Mouse (Mus musculus) forebrain, postnatal 0 days (tissue): ENCODE results near the gene Pus10. TPM values are rescaled to one million over a fixed set of nuclear protein-coding genes. Genes with fewer than 3 reads are reported as not detected.
"Not testable (repeated sequence)": the region's sequence is repeated elsewhere in the genome, so short reads cannot be mapped to it uniquely, and the experiment has no call there.

Experiments used
- ATAC-seq: fragments of 200-750 bp; cut with Nextera tagmentation; 2 replicates; pipeline ENCODE4 v1.8.0; 2017; ENCODE audit warnings: mild to moderate bottlenecking, moderate library complexity
- DNase-seq: peaks from one replicate; pipeline ENCODE4 v3.0.0-alpha.2; 2015
- H3K27ac ChIP-seq: fragments of 300-500 bp; sonication (generic); 2 replicates; pipeline ENCODE4 v1.5.1; 2014; ENCODE audit warnings: low read depth, mild to moderate bottlenecking, antibody characterized with exemption, low read length, moderate library complexity, mixed read lengths
- H3K27me3 ChIP-seq: fragments of 300-500 bp; sonication (generic); 2 replicates; pipeline ENCODE4 v1.6.1; 2014; ENCODE audit warnings: mild to moderate bottlenecking, low read length, mixed read lengths; ENCODE audit not compliant: insufficient read depth
- H3K36me3 ChIP-seq: fragments of 300-500 bp; sonication (generic); 2 replicates; pipeline ENCODE4 v1.6.1; 2014; ENCODE audit warnings: mild to moderate bottlenecking, moderate library complexity; ENCODE audit not compliant: insufficient read depth
- H3K4me1 ChIP-seq: fragments of 300-500 bp; sonication (generic); 2 replicates; pipeline ENCODE4 v1.6.1; 2014; ENCODE audit warnings: antibody characterized with exemption; ENCODE audit not compliant: insufficient read depth
- H3K4me2 ChIP-seq: fragments of 300-500 bp; sonication (generic); 2 replicates; pipeline ENCODE4 v1.6.1; 2014; ENCODE audit warnings: low read depth, mild to moderate bottlenecking, moderate library complexity
- H3K4me3 ChIP-seq: fragments of 300-500 bp; sonication (generic); 2 replicates; pipeline ENCODE4 v1.5.1; 2014; ENCODE audit warnings: low read depth, low read length, mixed read lengths
- H3K9ac ChIP-seq: fragments of 300-500 bp; sonication (generic); 2 replicates; pipeline ENCODE4 v1.6.1; 2014; ENCODE audit warnings: mild to moderate bottlenecking
- H3K9me3 ChIP-seq: fragments of 300-500 bp; sonication (generic); 2 replicates; pipeline ENCODE4 v1.6.1; 2016; ENCODE audit warnings: low read length
- CTCF ChIP-seq: sonication (generic); IDR thresholded peaks from 2 replicates; pipeline ENCODE4 v1.5.1; 2016; ENCODE audit warnings: antibody characterized with exemption, control low read depth, low read depth
- WGBS: fragments of 180-500 bp; shearing (Covaris S2); extraction: QIAGEN DNeasy Blood & Tissue Kit; methylation state at CpG from one replicate; pipeline ENCODE4 v1.1.7; 2014; 5-methylcytosine and 5-hydroxymethylcytosine counted together
- polyA plus RNA-seq: library from polyadenylated mRNA; unstranded; fragments of >200 nt; fragmentation: Nextera tagmentation; extraction: Ambion mirVana; gene quantifications from 2 replicates; pipeline ENCODE4 v1.2.1, GENCODE M21; 2015
- total RNA-seq: library from RNA; depleted of rRNA; stranded (reverse); fragments of >200 nt; gene quantifications from 2 replicates; pipeline ENCODE4 v1.2.3, GENCODE M21; 2014

Pus10 gene
- total and polyA plus RNA-seq, 2 experiments from 2014 or later: 9.0 to 18.0 TPM

DNA sequence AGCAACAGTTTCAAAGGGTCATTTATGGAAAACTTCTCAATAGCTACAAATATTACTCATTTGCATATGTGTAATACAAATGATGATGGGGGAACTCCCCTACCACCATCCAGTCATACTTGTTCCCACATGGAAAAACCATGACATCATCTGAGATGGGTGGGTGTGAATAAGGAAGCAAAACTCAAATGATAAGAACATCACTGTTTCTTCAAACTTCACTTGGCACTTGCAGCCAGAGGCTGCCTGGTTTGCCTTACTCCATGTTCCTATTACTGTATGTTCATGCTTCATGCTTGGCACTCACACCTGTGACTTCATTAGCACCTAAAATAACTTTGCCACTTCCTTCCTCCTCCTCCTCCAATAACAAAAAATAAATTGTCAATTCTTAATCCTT is 88.9 kb downstream of the Pus10 start:
- Histone ChIP-seq H3K4me2 (no peak overlapping the region), H3K27me3 (no peaks in the 10 kb centered on the region), H3K9me3 (no peaks in the 10 kb centered on the region), H3K9ac (no peak overlapping the region), H3K4me1 (no peaks in the 10 kb centered on the region), H3K36me3 (no peaks in the 10 kb centered on the region), H3K4me3 (no peak overlapping the region), H3K27ac (no peak overlapping the region)
- TF ChIP-seq CTCF: no peak
- ATAC-seq (no peak), DNase-seq (no peak)

DNA sequence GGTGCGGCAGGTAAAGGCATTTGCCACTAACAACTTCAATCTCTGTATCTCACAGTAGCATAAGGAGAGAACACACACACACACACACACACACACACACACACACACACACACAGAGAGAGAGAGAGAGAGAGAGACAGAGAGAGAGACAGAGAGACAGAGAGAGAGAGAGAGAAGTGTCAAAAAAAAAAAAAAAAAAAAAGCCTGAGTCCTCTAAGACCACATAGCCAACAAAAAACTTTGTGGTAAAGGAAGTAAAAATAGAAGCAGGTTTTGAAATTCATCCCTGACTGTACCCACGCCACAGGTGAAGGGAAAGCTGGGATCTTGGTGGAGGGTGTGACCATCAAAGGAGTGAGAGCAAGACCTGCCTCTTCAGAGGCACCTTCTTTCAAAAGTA is 92.7 kb downstream of the Pus10 start:
- H3K9ac ChIP-seq: no peak overlapping the region
- H3K27ac ChIP-seq: no peak overlapping the region
- H3K4me1 ChIP-seq: no peaks in the 10 kb centered on the region
- no peak overlapping the region for H3K4me3 ChIP-seq
- ATAC-seq (no peak), DNase-seq (no peak)
- no peaks in the 10 kb centered on the region for H3K27me3 ChIP-seq
- H3K4me2 ChIP-seq: no peak overlapping the region
- no peaks in the 10 kb centered on the region for H3K36me3 ChIP-seq
- TF ChIP-seq CTCF: no peak
- no peaks in the 10 kb centered on the region for H3K9me3 ChIP-seq
- WGBS: 79% methylated on average over 2 of the region's 2 CpGs

DNA sequence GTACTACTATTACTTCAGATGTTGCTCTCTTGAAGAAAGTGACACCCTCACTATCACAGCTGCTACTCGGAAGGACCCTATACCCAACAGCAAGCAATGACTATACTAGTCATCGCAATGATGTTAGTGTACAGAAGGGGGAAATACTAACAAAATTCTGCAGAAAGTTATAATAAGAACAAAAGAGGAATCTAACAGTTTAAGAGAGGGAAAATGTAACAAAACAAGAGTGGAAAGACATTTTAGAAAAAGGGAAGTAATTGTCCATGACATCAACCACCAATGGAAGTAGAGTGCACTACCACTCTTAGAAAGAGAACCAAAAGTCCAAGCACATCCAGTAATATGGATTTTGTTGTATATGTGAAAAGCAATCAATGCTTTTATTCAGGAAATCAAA is 97.2 kb downstream of the Pus10 start:
- ATAC-seq: no peak
- H3K36me3 ChIP-seq: no peaks in the 10 kb centered on the region
- no peaks in the 10 kb centered on the region for H3K27me3 ChIP-seq
- TF ChIP-seq CTCF: no peak
- DNase-seq: no peak
- H3K9me3 ChIP-seq: no peaks in the 10 kb centered on the region
- H3K4me1 ChIP-seq: no peaks in the 10 kb centered on the region
- 95% methylated on average over 2 of the region's 2 CpGs for WGBS
- H3K9ac ChIP-seq: no peak overlapping the region
- no peak overlapping the region for H3K27ac ChIP-seq
- no peak overlapping the region for H3K4me2 ChIP-seq
- no peak overlapping the region for H3K4me3 ChIP-seq

DNA sequence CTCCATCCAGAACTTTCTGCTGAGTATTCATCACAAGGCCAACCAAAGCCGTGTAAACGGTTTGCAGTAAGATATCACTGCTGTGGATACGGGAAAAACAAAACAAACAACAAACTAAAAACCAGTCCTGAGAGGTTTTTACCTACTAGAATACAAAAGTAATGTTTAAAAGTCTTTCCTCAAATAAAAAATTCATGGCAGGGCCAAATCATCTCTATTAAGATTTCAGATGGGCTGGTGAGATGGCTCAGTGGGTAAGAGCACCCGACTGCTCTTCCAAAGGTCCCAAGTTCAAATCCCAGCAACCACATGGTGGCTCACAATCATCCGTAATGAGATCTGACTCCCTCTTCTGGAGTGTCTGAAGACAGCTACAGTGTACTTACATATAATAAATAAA is 101.9 kb downstream of the Pus10 start:
- H3K9ac ChIP-seq, H3K4me2 ChIP-seq, H3K36me3 ChIP-seq, H3K4me3 ChIP-seq, H3K27me3 ChIP-seq, H3K27ac ChIP-seq, DNase-seq, H3K4me1 ChIP-seq, ATAC-seq, H3K9me3 ChIP-seq: not testable (repeated sequence)
- WGBS: 84% methylated on average over 4 of the region's 5 CpGs

DNA sequence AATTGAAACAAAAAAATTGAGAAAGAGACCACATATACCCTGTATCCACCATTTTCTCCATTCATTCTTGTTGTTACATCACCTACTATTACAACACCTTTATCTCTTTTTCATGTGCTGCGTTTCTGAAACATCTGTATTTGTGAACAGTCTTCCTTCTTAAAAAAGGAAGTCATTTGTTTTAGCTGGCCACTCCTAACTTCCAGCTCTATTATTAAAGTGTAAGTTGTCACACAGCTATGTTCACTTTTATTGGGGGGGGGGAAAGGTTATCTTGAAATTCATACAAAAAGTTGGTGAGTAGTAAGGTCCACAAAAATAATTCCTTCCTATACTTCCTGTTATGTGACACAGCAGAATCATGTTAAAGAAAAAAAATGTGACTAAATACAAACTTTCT is 102.5 kb downstream of the Pus10 start:
- no peak for ATAC-seq
- no peak overlapping the region for H3K27ac ChIP-seq

DNA sequence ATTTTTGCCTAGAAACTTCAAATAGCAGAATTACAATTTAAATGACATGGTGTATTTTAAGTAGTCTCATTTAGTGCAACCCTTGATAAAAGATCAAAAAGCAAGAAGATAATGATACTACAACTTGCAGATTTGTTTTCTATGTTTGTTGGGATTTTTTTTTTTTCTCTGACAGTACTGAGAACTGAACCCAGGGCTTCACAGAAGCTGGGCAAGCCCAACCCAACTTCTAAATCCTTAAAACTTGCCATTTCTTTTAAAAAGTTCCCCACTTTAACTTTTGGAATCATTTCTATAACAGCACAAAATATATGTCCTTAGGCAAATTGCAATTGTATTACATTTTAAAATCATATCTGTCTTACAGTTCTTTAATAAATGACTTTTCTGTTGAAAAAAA is 103.6 kb downstream of the Pus10 start:
- TF ChIP-seq CTCF: no peak
- Histone ChIP-seq H3K4me2 (no peak overlapping the region), H3K9me3 (no peaks in the 10 kb centered on the region), H3K27me3 (no peaks in the 10 kb centered on the region), H3K4me1 (no peaks in the 10 kb centered on the region), H3K27ac (no peak overlapping the region), H3K36me3 (no peaks in the 10 kb centered on the region), H3K4me3 (no peak overlapping the region), H3K9ac (no peak overlapping the region)
- DNase-seq (no peak), ATAC-seq (no peak)

More for the DNA sequence above, 102.5 kb downstream of the Pus10 start:
- TF ChIP-seq CTCF: no peak
- no peak overlapping the region for H3K4me2 ChIP-seq
- WGBS: 81% methylated on average over 1 of the region's 1 CpGs
- no peak overlapping the region for H3K4me3 ChIP-seq
- DNase-seq: no peak
- no peaks in the 10 kb centered on the region for H3K9me3 ChIP-seq
- H3K9ac ChIP-seq: no peak overlapping the region
- H3K27me3 ChIP-seq: no peaks in the 10 kb centered on the region
- H3K36me3 ChIP-seq: no peaks in the 10 kb centered on the region
- no peaks in the 10 kb centered on the region for H3K4me1 ChIP-seq

GRCm38 (mm10) chr11:23769686-23770509 is 104.4 kb downstream of the Pus10 start:
- no peak for TF ChIP-seq CTCF
- DNase-seq: peak; percentile 1
- 0 out of 2 replicates have a peak, but pooled peaks have one; percentile 0 for ATAC-seq

More at GRCm38 (mm10) chr11:23769686-23770509, 104.4 kb downstream of the Pus10 start:
- Histone ChIP-seq H3K4me3 (peak overlapping the region; percentile 87), H3K27me3 (no peaks in the 10 kb centered on the region), H3K27ac (no peak overlapping the region; the same call in 1 of the 2 replicates), H3K9ac (peak overlapping the region; percentile 71), H3K4me1 (no peaks in the 10 kb centered on the region), H3K4me2 (peak overlapping the region; percentile 79), H3K9me3 (no peaks in the 10 kb centered on the region), H3K36me3 (no peaks in the 10 kb centered on the region)
- 2% methylated on average over 25 of the region's 25 CpGs for WGBS
